Mouse (Mus musculus): ENCODE data around the gene Scaf8.

DNA sequence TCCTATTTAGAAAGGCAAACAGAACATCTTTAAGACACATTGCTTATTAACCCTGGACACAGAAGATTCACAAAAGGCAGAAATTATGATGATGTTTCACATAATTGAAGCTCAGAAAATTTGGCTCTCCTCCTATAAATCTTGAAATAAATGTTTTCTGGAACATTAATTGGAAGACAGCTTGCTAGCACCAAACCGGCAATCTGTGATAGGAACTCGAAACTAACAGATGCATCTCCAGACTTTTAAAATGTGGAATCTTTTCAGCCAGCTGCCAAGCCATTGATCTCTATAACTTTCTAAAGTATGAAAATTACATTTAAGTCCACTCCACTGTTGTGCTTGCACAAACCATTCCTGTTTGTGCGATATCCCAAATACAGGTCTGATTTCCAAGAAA, 128.9 kb downstream of the Scaf8 start:
- TF ChIP-seq CTCF (IDR thresholded peaks at IDR 0.05; ENCODE audit: extremely low read depth, insufficient read depth, low read length): no peak
- TF ChIP-seq POLR2A (IDR thresholded peaks at IDR 0.05; ENCODE audit: extremely low read depth, insufficient read depth, low read length): no peak

Measured in cortical plate, adult 2 months (tissue).